Mouse (Mus musculus): ENCODE data around the gene Ccdc180. TPM values are rescaled to one million over a fixed set of nuclear protein-coding genes. Genes with fewer than 3 reads are reported as not detected.

Ccdc180 gene
- total RNA-seq, 4 experiments from 2014 or later, result 0.21 to 0.44 (median 0.36) TPM

GRCm38 (mm10) chr4:45909924-45910323, 19.8 kb downstream of the Ccdc180 start:
- no peak for DNase-seq (ENCODE audit: low spot score in 2 of 2)

GRCm38 (mm10) chr4:45911256-45911655, 21.2 kb downstream of the Ccdc180 start:
- no peak for DNase-seq (ENCODE audit: low spot score in 2 of 2)

- no peak for DNase-seq (ENCODE audit: low spot score in 2 of 2)
Measured at GRCm38 (mm10) chr4:45911876-45912275, 21.8 kb downstream of the Ccdc180 start.

- DNase-seq (ENCODE audit: low spot score in 2 of 2), result no peak
Measured at GRCm38 (mm10) chr4:45917091-45917490, 27.0 kb downstream of the Ccdc180 start.

- no peak for DNase-seq (ENCODE audit: low spot score in 2 of 2)
Measured at GRCm38 (mm10) chr4:45921663-45922435, 31.7 kb downstream of the Ccdc180 start.

GRCm38 (mm10) chr4:45924011-45924410, 33.9 kb downstream of the Ccdc180 start:
- DNase-seq (ENCODE audit: low spot score in 2 of 2), result no peak

- no peak for DNase-seq (ENCODE audit: low spot score in 2 of 2)
Measured at GRCm38 (mm10) chr4:45928561-45928960, 38.5 kb downstream of the Ccdc180 start.

GRCm38 (mm10) chr4:45941628-45942044, 51.5 kb downstream of the Ccdc180 start:
- DNase-seq (ENCODE audit: low spot score in 2 of 2), result no peak

GRCm38 (mm10) chr4:45947729-45948128, 57.6 kb downstream of the Ccdc180 start:
- DNase-seq (ENCODE audit: low spot score in 2 of 2), result no peak

- no peak for DNase-seq (ENCODE audit: low spot score in 2 of 2)
Measured at GRCm38 (mm10) chr4:45949109-45949848, 59.2 kb downstream of the Ccdc180 start.

- no peak for DNase-seq (ENCODE audit: low spot score in 2 of 2)
Measured at GRCm38 (mm10) chr4:45951830-45952229, 61.7 kb downstream of the Ccdc180 start.

- DNase-seq (ENCODE audit: low spot score in 2 of 2), result no peak
Measured at GRCm38 (mm10) chr4:45953025-45953919, 63.2 kb downstream of the Ccdc180 start.

- no peak for DNase-seq (ENCODE audit: low spot score in 2 of 2)
Measured at GRCm38 (mm10) chr4:45955235-45955634, 65.1 kb downstream of the Ccdc180 start.

- DNase-seq (ENCODE audit: low spot score in 2 of 2), result no peak
Measured at GRCm38 (mm10) chr4:45956131-45956530, 66.0 kb downstream of the Ccdc180 start.

- no peak for DNase-seq (ENCODE audit: low spot score in 2 of 2)
Measured at GRCm38 (mm10) chr4:45956706-45957105, 66.6 kb downstream of the Ccdc180 start.

- no peak for DNase-seq (ENCODE audit: low spot score in 2 of 2)
Measured at GRCm38 (mm10) chr4:45964771-45965439, 74.8 kb downstream of the Ccdc180 start, which contains the start of gene Tdrd7. Gene Tdrd7 (plus strand): TSS chr4:45965334.

- no peak for DNase-seq (ENCODE audit: low spot score in 2 of 2)
Measured at GRCm38 (mm10) chr4:45965737-45966447, 75.8 kb downstream of the Ccdc180 start.

- DNase-seq (ENCODE audit: low spot score in 2 of 2), result no peak
Measured at GRCm38 (mm10) chr4:45966716-45967115, 76.6 kb downstream of the Ccdc180 start.

- DNase-seq (ENCODE audit: low spot score in 2 of 2), result no peak
Measured at GRCm38 (mm10) chr4:45967479-45968341, 77.6 kb downstream of the Ccdc180 start.

Data from left cerebral cortex, adult 8-10 months (tissue).